Mouse (Mus musculus) hindbrain, embryonic 11.5 days (tissue): ENCODE data around the gene Atl2. TPM values are rescaled to one million over a fixed set of nuclear protein-coding genes. Genes with fewer than 3 reads are reported as not detected.

Source experiments
- polyA plus RNA-seq: library from polyadenylated mRNA; unstranded; fragments of >200 nt; fragmentation: Nextera tagmentation; extraction: Ambion mirVana; gene quantifications from 2 replicates; pipeline ENCODE4 v1.2.1, GENCODE M21; 2014

Gene Atl2
- polyA plus RNA-seq, 1 experiment from 2014 or later = 41.3 TPM

Other genes starting within 250 kb of the Atl2 start
- gene Cyp1b1, start 181.1 kb downstream of the Atl2 start, polyA plus RNA-seq = 3.0 and 4.0 TPM in 2 replicates
- gene Hnrnpll, start 166.2 kb upstream of the Atl2 start, polyA plus RNA-seq = 123 and 132 TPM in 2 replicates
- gene Galm, start 231.3 kb upstream of the Atl2 start, polyA plus RNA-seq = 7.8 and 9.1 TPM in 2 replicates